8 mouse cellular contexts compared by ENCODE assay signal in the genomic region with DNA sequence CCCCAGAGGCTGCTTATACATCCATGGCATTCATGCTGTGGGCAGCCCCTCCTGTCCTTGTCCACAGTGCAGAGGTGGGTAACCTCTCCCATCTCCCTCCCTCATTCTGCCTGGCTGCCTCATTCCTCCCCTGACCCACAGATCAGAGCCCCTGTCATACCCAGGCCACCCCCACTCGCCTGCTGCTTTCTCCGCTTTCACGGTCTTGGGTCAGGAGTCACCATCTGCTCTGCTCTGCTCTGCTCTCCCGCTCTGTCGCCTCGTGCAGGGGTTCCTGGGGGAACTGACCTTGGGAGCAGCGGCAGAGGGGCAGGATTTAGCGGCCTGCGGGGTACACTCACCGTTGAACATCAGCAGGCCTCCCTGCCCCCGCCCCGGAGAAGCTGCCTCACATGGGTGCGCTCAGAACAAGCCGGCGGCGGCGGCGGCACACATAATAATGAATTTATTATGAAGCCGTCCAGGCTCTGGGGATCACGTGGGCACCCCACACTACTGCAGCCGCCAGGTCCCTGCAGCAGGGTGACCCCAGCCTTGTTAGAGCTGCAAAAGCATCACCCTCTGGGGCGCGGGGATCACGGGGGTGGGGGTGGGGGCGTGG. TPM values are rescaled to one million over a fixed set of nuclear protein-coding genes. Genes with fewer than 3 reads are reported as not detected.
DNase-seq lines count a peak whose midpoint lies in the region; ATAC-seq lines count a peak whose summit lies in the region.

No protein-coding gene starts in this region.

- peak; percentile 55 to 63 for DNase-seq in left cerebral cortex, postnatal 14 days (ENCODE audit: low spot score in 2 of 2)
- DNase-seq in left cerebral cortex, adult 9 months (ENCODE audit: low spot score in 2 of 2) = no peak
- DNase-seq in embryo, embryonic 10.5 days (ENCODE audit: low spot score) = peak; percentile 81
- DNase-seq in hindbrain, embryonic 11.5 days (ENCODE audit: low spot score) = peak; percentile 74
- peak; percentile 93 for DNase-seq in midbrain, embryonic 11.5 days (ENCODE audit: low spot score, missing footprints)
- DNase-seq in urinary bladder, postnatal 4 days (ENCODE audit: low spot score in 2 of 2) = no peak
- no peak for DNase-seq in frontal cortex, postnatal 25 days (ENCODE audit: low spot score in 2 of 2)

- intact Hi-C loops in left cerebral cortex, postnatal 14 days (cut with DNase I) = no loop called here

- peak overlapping the region; percentile 50 for H3K9ac ChIP-seq in hindbrain, embryonic 11.5 days (ENCODE audit: low read depth, low read length)
- H3K9ac ChIP-seq in midbrain, embryonic 11.5 days (ENCODE audit: low read length) = peak overlapping the region; percentile 41

- H3K4me3 ChIP-seq in hindbrain, embryonic 11.5 days (ENCODE audit: low read depth, low read length) = no peak overlapping the region
- peak overlapping the region; percentile 14; the same call in 1 of the 2 replicates for H3K4me3 ChIP-seq in midbrain, embryonic 11.5 days (ENCODE audit: low read depth, low read length)

- H3K27ac ChIP-seq in hindbrain, embryonic 11.5 days (ENCODE audit: low read depth, low read length) = peak overlapping the region; percentile 96
- peak overlapping the region; percentile 87 for H3K27ac ChIP-seq in midbrain, embryonic 11.5 days (ENCODE audit: low read depth, low read length)

- ATAC-seq in hindbrain, embryonic 11.5 days (ENCODE audit: low FRiP score) = peak; percentile 58
- ATAC-seq in midbrain, embryonic 11.5 days (ENCODE audit: low FRiP score) = peak; percentile 66
- ATAC-seq in frontal cortex, adult (ENCODE audit: low TSS enrichment) = no peak

- H3K36me3 ChIP-seq in hindbrain, embryonic 11.5 days (ENCODE audit: control insufficient read depth, insufficient read depth, low read length) = no peaks in the 10 kb centered on the region
- peaks cover 3% of the 10 kb centered on the region for H3K36me3 ChIP-seq in midbrain, embryonic 11.5 days (ENCODE audit: control insufficient read depth, insufficient read depth, low read length)

- no peaks in the 10 kb centered on the region for H3K27me3 ChIP-seq in hindbrain, embryonic 11.5 days (ENCODE audit: control insufficient read depth, insufficient read depth, low read length)
- no peaks in the 10 kb centered on the region for H3K27me3 ChIP-seq in midbrain, embryonic 11.5 days (ENCODE audit: control insufficient read depth, insufficient read depth, low read length)

- peak overlapping the region; percentile 40 for H3K4me2 ChIP-seq in hindbrain, embryonic 11.5 days (replicated peaks; ENCODE audit: low read depth, low read length)
- peak overlapping the region; percentile 44 for H3K4me2 ChIP-seq in midbrain, embryonic 11.5 days

- 8% methylated on average over 25 of the region's 25 CpGs for WGBS in hindbrain, embryonic 11.5 days
- 13% methylated on average over 25 of the region's 25 CpGs for WGBS in midbrain, embryonic 11.5 days

- H3K4me1 ChIP-seq in hindbrain, embryonic 11.5 days (replicated peaks; ENCODE audit: control insufficient read depth, insufficient read depth, low read length) = peaks cover 55% of the 10 kb centered on the region
- peaks cover 69% of the 10 kb centered on the region for H3K4me1 ChIP-seq in midbrain, embryonic 11.5 days (ENCODE audit: control insufficient read depth, insufficient read depth, low read length)

- H3K9me3 ChIP-seq in hindbrain, embryonic 11.5 days (ENCODE audit: control insufficient read depth, low read length) = no peaks in the 10 kb centered on the region
- no peaks in the 10 kb centered on the region for H3K9me3 ChIP-seq in midbrain, embryonic 11.5 days (ENCODE audit: control insufficient read depth, low read length)

RNA-seq across cellular contexts. Expression of a gene that starts 39.7 kb away (rescaled TPM):
- 1 to 10 TPM; 1.2 to 1.4 TPM for total RNA-seq in left cerebral cortex, postnatal 14 days (2021)
- polyA plus RNA-seq in hindbrain, embryonic 11.5 days (2014; fragmentation: Nextera tagmentation; extraction: Ambion mirVana) = 94.8 and 96.9 TPM in 2 replicates
- polyA plus RNA-seq in midbrain, embryonic 11.5 days (2014; fragmentation: Nextera tagmentation; extraction: Ambion mirVana) = 113 and 120 TPM in 2 replicates

Comparison
In these comparisons a context has a peak if more than half of its experiments do, and no peak if none do; other contexts are left out.
1. DNase-seq: peak in left cerebral cortex, postnatal 14 days (2 of 2), embryo, embryonic 10.5 days (single experiment), hindbrain, embryonic 11.5 days (single experiment) and midbrain, embryonic 11.5 days (single experiment); none in left cerebral cortex, adult 9 months (0 of 2), urinary bladder, postnatal 4 days (0 of 2) and frontal cortex, postnatal 25 days (0 of 2).